Mouse (Mus musculus) hindbrain, embryonic 15.5 days (tissue): ENCODE data around the gene Tshz3. TPM values are rescaled to one million over a fixed set of nuclear protein-coding genes. Genes with fewer than 3 reads are reported as not detected.

Experiments used
- ATAC-seq: fragments of 200-750 bp; cut with Nextera tagmentation; 2 replicates; pipeline ENCODE4 v1.8.0; 2017; ENCODE audit warnings: low read depth, moderate number of reproducible peaks, moderate TSS enrichment; ENCODE audit not compliant: low FRiP score
- H3K27ac ChIP-seq: fragments of 300-500 bp; sonication (generic); replicated peaks from 2 replicates; pipeline ENCODE4 v1.5.1; 2015; ENCODE audit warnings: mild to moderate bottlenecking, inconsistent platforms
- H3K27me3 ChIP-seq: fragments of 300-500 bp; sonication (generic); 2 replicates; pipeline ENCODE4 v1.6.1; 2015; ENCODE audit warnings: control low read depth, inconsistent platforms
- H3K36me3 ChIP-seq: fragments of 300-500 bp; sonication (generic); 2 replicates; pipeline ENCODE4 v1.6.1; 2015; ENCODE audit warnings: control low read depth, inconsistent platforms
- H3K4me1 ChIP-seq: fragments of 300-500 bp; sonication (generic); replicated peaks from 2 replicates; pipeline ENCODE4 v1.6.1; 2015; ENCODE audit warnings: control low read depth, inconsistent platforms
- H3K4me2 ChIP-seq: fragments of 300-500 bp; sonication (generic); 2 replicates; pipeline ENCODE4 v1.6.1; 2015; ENCODE audit warnings: moderate library complexity, mild to moderate bottlenecking, inconsistent platforms
- H3K4me3 ChIP-seq: fragments of 300-500 bp; sonication (generic); 2 replicates; pipeline ENCODE4 v1.5.1; 2015; ENCODE audit warnings: mild to moderate bottlenecking, inconsistent platforms
- H3K9ac ChIP-seq: fragments of 300-500 bp; sonication (generic); 2 replicates; pipeline ENCODE4 v1.6.1; 2015; ENCODE audit warnings: inconsistent platforms
- H3K9me3 ChIP-seq: fragments of 300-500 bp; sonication (generic); 2 replicates; pipeline ENCODE4 v1.6.1; 2016; ENCODE audit warnings: control low read depth, inconsistent platforms
- WGBS: fragments of 180-500 bp; shearing (Covaris S2); methylation state at CpG from one replicate; pipeline ENCODE4 v1.1.7; 2015; 5-methylcytosine and 5-hydroxymethylcytosine counted together
- polyA plus RNA-seq: library from polyadenylated mRNA; unstranded; fragments of >200 nt; fragmentation: Nextera tagmentation; extraction: Ambion mirVana; gene quantifications from 2 replicates; pipeline ENCODE4 v1.2.1, GENCODE M21; 2015

Tshz3 gene
- polyA plus RNA-seq = 27.4 and 35.8 TPM in 2 replicates

DNA sequence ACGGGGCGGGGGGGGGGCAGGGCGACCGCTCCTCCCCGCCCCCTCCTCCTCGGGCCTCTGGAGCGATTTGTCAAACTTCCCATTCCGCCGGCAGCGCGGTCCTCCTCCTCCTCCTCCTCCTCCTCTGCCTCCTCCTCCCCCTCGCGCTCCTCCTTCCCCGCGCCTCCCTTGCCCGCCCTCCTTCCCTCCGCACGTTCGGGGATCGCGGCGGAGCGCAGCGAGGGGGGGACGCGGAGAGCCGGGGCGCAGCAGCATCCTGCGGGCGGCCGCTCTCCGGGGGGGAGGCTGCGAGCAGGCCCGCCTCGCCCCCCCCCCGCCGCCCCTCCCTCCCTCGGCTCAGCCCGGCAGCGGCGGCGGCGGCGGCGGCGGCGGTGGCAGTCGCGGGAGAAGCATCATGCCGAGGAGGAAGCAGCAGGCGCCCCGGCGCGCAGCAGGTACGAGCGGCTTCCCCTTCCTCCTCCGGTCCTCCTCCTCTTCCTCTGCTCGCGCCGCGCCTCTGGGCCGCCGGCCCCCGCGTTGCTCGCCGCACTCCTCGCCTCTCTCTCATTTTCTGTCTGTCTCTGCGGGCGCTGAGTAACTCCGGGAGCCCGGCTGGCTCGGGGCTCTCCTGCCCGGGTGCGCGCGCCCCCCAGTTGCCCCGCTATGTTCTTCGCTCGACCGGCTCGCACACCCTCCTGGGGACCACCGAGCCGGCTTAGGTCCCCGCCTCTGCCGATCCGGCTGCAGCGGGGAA, at the start of gene Tshz3:
Tshz3 (plus strand) TSS at position 263 of the 733 bp plus-strand sequence.
- Histone ChIP-seq H3K4me1 (peaks cover 40% of the 10 kb centered on the region), H3K9ac (peak within 1 kb of the TSS; percentile 80), H3K27me3 (peaks cover 7% of the 10 kb centered on the region), H3K27ac (peak within 1 kb of the TSS; percentile 92), H3K4me2 (peak within 1 kb of the TSS; percentile 97), H3K4me3 (peak within 1 kb of the TSS; percentile 87), H3K9me3 (no peaks in the 10 kb centered on the region), H3K36me3 (no peaks in the 10 kb centered on the region)
- 0% methylated on average over 42 of the region's 88 CpGs for whole genome bisulfite sequencing
- peak; percentile 77 for ATAC-seq

DNA sequence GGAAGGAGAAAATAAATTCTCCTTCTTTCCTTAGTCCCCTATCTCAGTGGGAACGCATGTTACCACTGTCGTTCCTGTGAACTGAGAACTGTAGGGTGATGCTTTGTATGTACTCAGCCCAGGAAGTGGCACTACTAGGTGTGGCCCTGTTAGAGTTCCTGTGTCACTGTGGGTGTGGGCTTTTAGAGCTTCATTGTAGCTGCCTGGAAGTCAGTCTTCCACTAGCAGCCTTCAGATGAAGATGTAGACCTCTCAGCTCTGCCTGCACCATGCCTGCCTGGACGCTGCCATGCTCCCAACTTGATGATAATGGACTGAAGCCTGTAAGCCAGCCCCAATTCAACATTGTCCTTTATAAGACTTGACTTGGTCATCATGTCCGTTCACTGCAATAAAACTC, 42.0 kb upstream of the Tshz3 start:
- no peak for ATAC-seq
- H3K27me3 ChIP-seq = no peaks in the 10 kb centered on the region

DNA sequence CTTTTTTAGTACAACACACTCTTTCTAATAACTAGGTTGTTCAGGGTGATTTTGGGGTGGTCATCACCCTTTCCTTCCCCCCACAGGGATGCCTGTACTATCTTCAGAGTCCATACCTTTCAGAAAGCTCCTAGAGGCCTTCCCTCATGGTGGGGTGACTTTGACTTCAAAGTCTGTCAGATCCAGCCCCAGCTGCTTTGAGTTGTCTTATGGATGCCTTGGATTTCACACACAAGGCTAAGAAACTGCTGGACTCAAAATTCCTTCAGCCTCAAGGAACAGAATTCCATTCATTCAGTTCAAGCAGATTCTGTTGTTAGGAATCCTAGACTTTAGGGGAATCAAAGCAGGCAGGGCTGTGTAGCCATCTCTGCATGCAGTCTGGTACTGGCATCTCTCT, 41.5 kb upstream of the Tshz3 start:
- H3K36me3 ChIP-seq = no peaks in the 10 kb centered on the region
- no peaks in the 10 kb centered on the region for H3K9me3 ChIP-seq
- no peak overlapping the region for H3K9ac ChIP-seq
- no peaks in the 10 kb centered on the region for H3K27me3 ChIP-seq
- H3K27ac ChIP-seq = no peak overlapping the region
- no peak overlapping the region for H3K4me2 ChIP-seq
- no peaks in the 10 kb centered on the region for H3K4me1 ChIP-seq
- no peak overlapping the region for H3K4me3 ChIP-seq
- no peak for ATAC-seq

More for the DNA sequence above, 42.0 kb upstream of the Tshz3 start:
- Histone ChIP-seq H3K4me1 (no peaks in the 10 kb centered on the region), H3K27ac (no peak overlapping the region), H3K9ac (no peak overlapping the region), H3K36me3 (no peaks in the 10 kb centered on the region), H3K4me3 (no peak overlapping the region), H3K4me2 (no peak overlapping the region), H3K9me3 (no peaks in the 10 kb centered on the region)
- 92% methylated on average over 4 of the region's 4 CpGs for WGBS

DNA sequence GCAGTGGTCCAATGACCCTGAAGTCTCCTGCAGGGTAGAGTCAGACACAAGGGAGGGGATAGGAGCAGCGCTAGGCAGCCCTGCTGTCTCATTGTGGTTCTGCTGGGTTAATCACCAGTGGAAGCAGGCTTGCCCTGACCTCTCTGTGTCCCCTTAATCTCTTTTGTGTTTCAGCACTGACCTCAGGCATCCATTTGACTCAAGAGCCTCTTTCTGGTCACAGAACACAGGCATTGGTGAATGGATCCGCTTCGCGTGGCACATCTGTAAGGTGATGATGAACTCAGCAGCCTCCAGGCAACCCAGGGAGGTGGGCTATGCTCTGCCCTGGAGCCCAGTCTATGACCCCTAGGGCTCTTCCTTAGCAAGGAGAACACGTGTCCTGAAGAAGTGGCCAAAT, 39.6 kb upstream of the Tshz3 start:
- no peaks in the 10 kb centered on the region for H3K36me3 ChIP-seq
- ATAC-seq = no peak
- WGBS = 14% methylated on average over 5 of the region's 5 CpGs
- no peak overlapping the region for H3K27ac ChIP-seq
- no peaks in the 10 kb centered on the region for H3K27me3 ChIP-seq
- H3K4me1 ChIP-seq = no peaks in the 10 kb centered on the region
- H3K9me3 ChIP-seq = no peaks in the 10 kb centered on the region
- H3K9ac ChIP-seq = no peak overlapping the region
- no peak overlapping the region for H3K4me3 ChIP-seq
- no peak overlapping the region for H3K4me2 ChIP-seq

DNA sequence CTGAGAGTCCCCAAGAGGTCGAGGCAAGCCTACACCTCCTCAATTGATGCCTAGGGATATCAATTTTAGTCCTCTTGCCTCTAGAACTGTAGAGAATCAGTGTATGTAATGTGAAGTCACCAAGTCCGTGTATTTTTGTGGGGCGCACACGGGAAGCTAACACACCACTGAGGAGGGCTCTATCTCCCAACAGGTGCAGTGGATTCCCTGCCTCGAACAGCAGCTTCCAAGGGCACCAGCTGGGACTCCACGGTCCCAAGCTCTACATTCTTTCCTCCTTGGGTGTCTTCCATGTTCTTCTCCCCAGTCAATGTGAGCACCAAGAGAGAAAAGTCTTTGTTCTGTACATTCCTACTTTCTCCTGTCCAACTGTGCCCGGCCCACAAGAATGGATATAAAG, 38.7 kb upstream of the Tshz3 start:
- H3K27me3 ChIP-seq = no peaks in the 10 kb centered on the region
- no peak overlapping the region for H3K4me2 ChIP-seq
- H3K9ac ChIP-seq = no peak overlapping the region
- no peaks in the 10 kb centered on the region for H3K4me1 ChIP-seq
- WGBS = 91% methylated on average over 7 of the region's 7 CpGs
- ATAC-seq = no peak
- no peaks in the 10 kb centered on the region for H3K9me3 ChIP-seq
- no peak overlapping the region for H3K4me3 ChIP-seq
- H3K27ac ChIP-seq = no peak overlapping the region
- no peaks in the 10 kb centered on the region for H3K36me3 ChIP-seq

- Histone ChIP-seq H3K4me2 (no peak overlapping the region), H3K27me3 (no peaks in the 10 kb centered on the region)
- 71% methylated on average over 9 of the region's 9 CpGs for WGBS
These were observed 37.3 kb upstream of the Tshz3 start for GRCm38 (mm10) chr7:36660654-36661053.

GRCm38 (mm10) chr7:36663431-36663830, 34.5 kb upstream of the Tshz3 start:
- 78% methylated on average over 7 of the region's 7 CpGs for WGBS
- no peak overlapping the region for H3K4me2 ChIP-seq
- no peak overlapping the region for H3K27ac ChIP-seq
- no peaks in the 10 kb centered on the region for H3K4me1 ChIP-seq
- H3K9me3 ChIP-seq = no peaks in the 10 kb centered on the region
- H3K36me3 ChIP-seq = no peaks in the 10 kb centered on the region
- no peak overlapping the region for H3K4me3 ChIP-seq
- ATAC-seq = no peak
- no peaks in the 10 kb centered on the region for H3K27me3 ChIP-seq
- H3K9ac ChIP-seq = no peak overlapping the region

More at GRCm38 (mm10) chr7:36660654-36661053, 37.3 kb upstream of the Tshz3 start:
- H3K4me3 ChIP-seq = no peak overlapping the region
- no peaks in the 10 kb centered on the region for H3K36me3 ChIP-seq
- no peaks in the 10 kb centered on the region for H3K4me1 ChIP-seq
- no peak for ATAC-seq
- no peak overlapping the region for H3K27ac ChIP-seq
- H3K9me3 ChIP-seq = no peaks in the 10 kb centered on the region
- no peak overlapping the region for H3K9ac ChIP-seq

GRCm38 (mm10) chr7:36667767-36668166, 30.2 kb upstream of the Tshz3 start:
- no peak for ATAC-seq
- Histone ChIP-seq H3K27me3 (no peaks in the 10 kb centered on the region), H3K4me2 (no peak overlapping the region), H3K4me1 (no peaks in the 10 kb centered on the region), H3K4me3 (no peak overlapping the region), H3K9me3 (no peaks in the 10 kb centered on the region), H3K36me3 (no peaks in the 10 kb centered on the region), H3K27ac (no peak overlapping the region), H3K9ac (no peak overlapping the region)
- WGBS = 69% methylated on average over 5 of the region's 5 CpGs

DNA sequence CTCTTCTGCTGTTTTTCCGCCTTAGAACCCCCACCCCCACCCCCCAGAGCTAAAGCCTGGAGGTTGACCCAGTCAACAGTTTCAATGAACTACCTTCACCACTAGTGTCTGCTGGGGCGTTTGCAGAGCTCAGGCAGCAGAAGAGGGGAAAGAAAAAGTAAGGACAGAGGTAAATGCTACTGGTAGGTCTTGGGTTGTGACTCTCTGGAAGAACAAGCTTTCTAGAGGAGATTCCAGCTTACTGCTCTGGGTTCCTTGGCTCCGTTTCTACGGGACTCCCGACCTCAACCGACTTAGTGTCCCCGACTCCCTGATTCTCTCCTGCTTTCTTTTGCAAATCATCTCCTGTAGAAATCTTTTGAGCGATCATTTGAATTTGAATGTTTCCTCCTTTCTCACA, 19.9 kb upstream of the Tshz3 start:
- H3K4me2 ChIP-seq = no peak overlapping the region
- no peaks in the 10 kb centered on the region for H3K9me3 ChIP-seq
- no peak overlapping the region for H3K4me3 ChIP-seq
- H3K27ac ChIP-seq = no peak overlapping the region
- peaks cover 20% of the 10 kb centered on the region for H3K4me1 ChIP-seq
- H3K36me3 ChIP-seq = no peaks in the 10 kb centered on the region
- 23% methylated on average over 8 of the region's 8 CpGs for WGBS
- H3K27me3 ChIP-seq = peaks cover 14% of the 10 kb centered on the region
- no peak for ATAC-seq
- no peak overlapping the region for H3K9ac ChIP-seq

- Histone ChIP-seq H3K4me2 (peak overlapping the region; percentile 64), H3K9ac (no peak overlapping the region), H3K4me1 (peaks cover 20% of the 10 kb centered on the region), H3K9me3 (no peaks in the 10 kb centered on the region), H3K36me3 (no peaks in the 10 kb centered on the region), H3K4me3 (no peak overlapping the region), H3K27me3 (peaks cover 14% of the 10 kb centered on the region), H3K27ac (no peak overlapping the region)
- no peak for ATAC-seq
- 5% methylated on average over 10 of the region's 10 CpGs for WGBS
These were observed 19.4 kb upstream of the Tshz3 start for GRCm38 (mm10) chr7:36678510-36678909.

- Histone ChIP-seq H3K9me3 (no peaks in the 10 kb centered on the region), H3K4me2 (peak overlapping the region; percentile 64), H3K27ac (no peak overlapping the region), H3K4me1 (peaks cover 20% of the 10 kb centered on the region), H3K4me3 (0 out of 2 replicates have a peak overlapping the region, but pooled peaks have one; percentile 7), H3K27me3 (peaks cover 14% of the 10 kb centered on the region), H3K9ac (no peak overlapping the region), H3K36me3 (no peaks in the 10 kb centered on the region)
- WGBS = 7% methylated on average over 9 of the region's 9 CpGs
- no peak for ATAC-seq
These were observed 18.8 kb upstream of the Tshz3 start for GRCm38 (mm10) chr7:36679031-36679618.

- 0 out of 2 replicates have a peak, but pooled peaks have one; percentile 34 for ATAC-seq
- no peaks in the 10 kb centered on the region for H3K9me3 ChIP-seq
- peaks cover 20% of the 10 kb centered on the region for H3K4me1 ChIP-seq
- peak overlapping the region; percentile 31 for H3K4me3 ChIP-seq
- no peak overlapping the region for H3K27ac ChIP-seq
- peaks cover 16% of the 10 kb centered on the region for H3K27me3 ChIP-seq
- peak overlapping the region; percentile 25 for H3K9ac ChIP-seq
- H3K4me2 ChIP-seq = peak overlapping the region; percentile 64
- no peaks in the 10 kb centered on the region for H3K36me3 ChIP-seq
- WGBS = 1% methylated on average over 15 of the region's 18 CpGs
These were observed 18.0 kb upstream of the Tshz3 start for GRCm38 (mm10) chr7:36679866-36680458.
